Mouse (Mus musculus): ENCODE results near the gene Scn2a. TPM values are rescaled to one million over a fixed set of nuclear protein-coding genes. Genes with fewer than 3 reads are reported as not detected.

Scn2a gene
- total RNA-seq (2021) = 100 to 1,000 TPM; 239 to 265 TPM

DNA sequence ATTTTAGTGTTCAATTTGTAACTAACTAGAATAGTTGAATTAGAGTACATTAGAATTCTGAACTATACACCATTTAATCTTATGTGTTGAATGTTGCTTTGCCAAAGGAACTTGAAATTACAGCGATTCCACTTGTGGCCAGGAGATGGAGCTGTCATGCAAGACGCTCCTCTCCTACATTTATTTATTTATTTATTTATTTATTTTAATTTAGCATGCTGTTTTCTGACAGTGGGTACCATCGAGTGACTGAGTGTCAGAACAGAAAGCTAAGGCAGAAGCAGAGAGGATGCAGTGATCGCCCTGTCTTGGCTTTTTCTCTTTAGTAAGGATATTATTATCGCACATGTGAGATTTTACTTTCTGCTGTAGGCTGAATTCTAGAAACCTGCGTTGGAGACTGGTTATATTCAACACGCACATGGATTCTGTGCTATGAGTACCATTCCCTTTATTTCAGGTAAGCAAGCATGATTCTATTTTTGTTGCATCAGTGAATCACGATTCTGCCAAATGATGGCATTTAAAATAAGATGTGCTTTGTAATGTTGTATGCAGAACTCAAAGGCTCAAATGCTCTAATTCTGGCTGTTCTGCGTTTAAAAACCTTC is at the start of gene Scn2a:
Gene Scn2a, plus strand, starts transcription at position 216 of the 611 bp plus-strand sequence.
- peak; percentile 17 to 44 for DNase-seq (ENCODE audit: extremely low spot score in 1 of 2, low spot score in 1 of 2)

GRCm38 (mm10) chr2:65587679-65588078 is 32.9 kb upstream of the Scn2a start:
- DNase-seq (ENCODE audit: extremely low spot score in 1 of 2, low spot score in 1 of 2) = peak in 1 of 2 experiments; percentile 24

- no peak for DNase-seq (ENCODE audit: extremely low spot score in 1 of 2, low spot score in 1 of 2)
Observed at GRCm38 (mm10) chr2:65607813-65608212, 12.8 kb upstream of the Scn2a start.

- DNase-seq (ENCODE audit: extremely low spot score in 1 of 2, low spot score in 1 of 2) = no peak
Observed at GRCm38 (mm10) chr2:65611887-65612286, 8.7 kb upstream of the Scn2a start.

GRCm38 (mm10) chr2:65619781-65620180 is 790 bp upstream of the Scn2a start:
- peak in 1 of 2 experiments; percentile 29 for DNase-seq (ENCODE audit: extremely low spot score in 1 of 2, low spot score in 1 of 2)

DNA sequence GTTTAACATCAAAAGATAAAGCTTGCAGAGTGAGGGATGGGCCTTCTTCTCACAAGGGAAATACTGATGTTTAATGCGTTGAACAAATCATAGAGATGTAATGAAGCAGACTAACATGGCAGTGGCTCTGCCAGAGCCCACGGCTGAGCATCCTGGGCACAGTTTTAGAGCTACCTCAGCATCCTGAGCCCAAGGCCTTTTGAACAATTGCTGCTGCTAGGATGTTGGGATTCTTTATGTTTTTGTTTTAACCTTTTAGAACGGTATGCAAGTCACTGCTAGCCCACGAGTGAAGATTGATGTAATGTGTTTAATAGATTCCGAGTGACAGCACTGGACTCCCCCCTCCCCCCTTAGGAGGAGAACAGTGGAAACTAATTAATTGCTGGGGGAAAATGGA is 683 bp downstream of the Scn2a start:
- no peak for DNase-seq (ENCODE audit: extremely low spot score in 1 of 2, low spot score in 1 of 2)

DNA sequence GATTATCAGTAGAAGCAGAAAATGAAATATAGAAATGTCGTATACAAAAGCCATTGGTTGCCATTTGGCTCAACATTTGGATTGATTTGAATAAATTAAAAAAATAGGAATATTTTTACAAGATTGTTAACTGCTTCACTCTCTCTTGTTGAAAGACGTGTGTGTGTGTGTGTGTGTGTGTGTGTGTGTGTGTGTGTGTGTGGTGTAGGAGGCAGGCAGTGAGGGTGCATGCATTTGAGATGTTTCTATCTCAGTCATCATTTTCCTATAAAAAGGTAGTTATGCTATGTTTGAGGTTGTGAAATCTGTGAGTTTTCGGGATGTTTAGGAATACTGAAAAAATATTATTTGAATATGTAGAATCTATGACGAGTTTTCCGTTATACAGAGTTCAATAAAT is 1.3 kb downstream of the Scn2a start:
- DNase-seq (ENCODE audit: extremely low spot score in 1 of 2, low spot score in 1 of 2) = no peak

GRCm38 (mm10) chr2:65652636-65653035 is 32.1 kb downstream of the Scn2a start:
- DNase-seq (ENCODE audit: extremely low spot score in 1 of 2, low spot score in 1 of 2) = no peak

DNA sequence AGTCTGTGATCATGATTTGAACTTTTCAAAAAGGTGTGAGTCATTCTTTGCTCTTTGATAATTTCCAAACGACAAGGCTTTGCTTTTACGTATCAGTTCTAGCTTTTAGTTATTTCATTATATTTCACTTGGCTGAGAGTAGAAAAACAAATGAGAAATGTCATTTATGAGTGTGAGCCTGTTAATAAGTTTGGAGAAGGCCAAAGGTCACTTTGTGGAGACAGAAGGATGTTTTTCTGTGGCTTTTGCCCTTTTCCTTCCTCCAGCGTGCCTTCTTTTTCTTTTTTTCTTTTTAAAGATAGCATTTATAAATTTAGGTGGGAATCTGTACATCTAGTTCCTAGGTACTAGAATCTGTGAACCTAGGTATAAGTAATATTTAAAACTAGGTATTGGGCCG is 36.5 kb downstream of the Scn2a start:
- DNase-seq (ENCODE audit: extremely low spot score in 1 of 2, low spot score in 1 of 2) = no peak

- no peak for DNase-seq (ENCODE audit: extremely low spot score in 1 of 2, low spot score in 1 of 2)
Observed at GRCm38 (mm10) chr2:65658430-65658829, 37.9 kb downstream of the Scn2a start.

DNA sequence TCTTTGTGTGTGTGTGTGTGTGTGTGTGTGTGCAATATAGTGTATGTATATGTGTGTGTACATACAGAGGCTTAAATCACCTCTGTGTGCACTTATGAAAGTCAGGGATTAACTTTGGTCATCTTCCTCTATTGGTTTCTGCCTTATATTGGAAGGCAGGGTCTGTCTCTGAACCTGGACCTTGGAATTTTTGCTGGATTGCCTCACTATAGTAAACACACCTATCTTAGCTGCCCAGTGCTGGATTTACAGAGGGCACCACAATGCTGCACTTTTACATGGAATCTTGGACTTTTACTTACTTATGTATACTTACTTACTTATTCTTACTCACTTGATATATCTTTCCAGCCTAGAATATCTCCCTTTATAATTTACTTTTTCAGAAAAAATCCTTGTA is 43.3 kb downstream of the Scn2a start:
- no peak for DNase-seq (ENCODE audit: extremely low spot score in 1 of 2, low spot score in 1 of 2)

DNA sequence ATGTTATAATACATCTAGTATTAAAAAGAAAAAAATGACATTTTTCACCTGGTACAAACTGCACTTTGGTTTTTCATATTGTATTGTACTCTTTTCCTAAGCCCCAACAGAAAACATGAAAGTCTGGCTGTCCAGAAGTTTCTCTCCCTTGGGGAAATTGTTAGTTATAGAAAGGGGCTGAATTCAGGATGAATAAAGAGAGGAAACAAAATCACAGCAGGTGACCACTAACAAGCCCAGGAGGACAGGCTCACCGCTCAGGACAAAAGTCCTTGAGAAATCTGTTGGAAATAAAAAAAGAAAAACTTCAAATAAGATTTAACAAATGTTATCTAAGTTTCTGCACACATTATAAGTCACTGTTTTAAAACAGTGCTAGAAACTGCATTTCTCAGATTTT is 43.9 kb downstream of the Scn2a start:
- no peak for DNase-seq (ENCODE audit: extremely low spot score in 1 of 2, low spot score in 1 of 2)

DNA sequence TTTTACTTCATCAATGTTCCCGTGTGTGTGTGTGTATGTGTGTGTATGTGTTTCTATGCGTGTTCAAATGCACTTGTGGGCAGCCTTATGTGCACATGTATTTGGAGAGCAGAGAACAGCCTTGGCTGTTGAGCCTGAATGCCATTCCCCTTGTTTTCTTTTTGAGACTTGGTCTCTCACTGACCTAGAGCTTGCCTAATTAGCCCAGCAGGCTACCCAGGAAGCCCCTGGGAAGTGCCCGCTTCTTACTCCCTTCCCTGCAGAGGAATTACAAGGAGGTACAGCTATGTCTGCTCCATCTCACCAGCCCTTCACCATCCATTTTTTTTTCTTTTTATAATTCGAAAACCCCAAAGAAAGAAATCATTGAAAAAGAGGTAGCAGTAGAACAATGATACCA is 44.6 kb downstream of the Scn2a start:
- no peak for DNase-seq (ENCODE audit: extremely low spot score in 1 of 2, low spot score in 1 of 2)

DNA sequence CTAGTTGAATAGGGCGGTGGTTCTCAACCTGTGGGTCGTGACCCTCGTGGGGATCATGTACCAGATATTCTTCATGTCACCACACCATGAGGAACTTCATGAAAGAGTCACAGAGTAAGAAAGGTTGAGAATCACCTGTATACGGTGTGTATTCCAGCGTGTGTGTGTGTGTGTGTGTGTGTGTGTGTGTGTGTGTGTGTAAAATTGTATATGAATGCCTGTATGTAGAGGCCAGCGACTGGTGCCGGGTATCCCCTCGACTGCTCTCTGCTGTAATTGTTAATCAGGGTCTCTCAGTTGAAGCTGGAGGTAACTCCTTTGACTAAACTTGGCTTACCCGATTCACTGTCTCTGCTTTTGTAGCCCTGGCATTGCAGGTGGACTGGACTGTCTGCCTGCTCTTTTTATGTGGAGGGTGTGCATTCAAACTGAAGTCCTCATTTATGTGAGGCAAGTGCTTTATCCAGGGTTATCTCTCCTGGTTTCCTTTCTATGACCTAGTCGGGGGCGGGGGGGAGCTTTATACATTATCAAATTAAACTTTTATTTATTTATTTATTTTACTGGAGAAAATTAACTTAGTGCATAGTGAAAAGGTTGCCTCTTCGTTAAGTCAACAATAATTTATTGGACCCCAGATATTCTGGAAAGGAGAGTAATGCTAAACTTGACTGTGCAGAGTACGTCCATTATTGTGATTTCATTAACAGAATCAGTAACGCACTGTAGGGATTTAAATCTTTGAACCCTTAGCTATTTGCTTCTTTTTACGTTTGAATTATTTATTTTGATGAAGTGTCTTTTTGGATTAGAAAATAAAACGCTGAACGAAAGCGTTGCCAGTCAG is 47.2 kb downstream of the Scn2a start:
- no peak for DNase-seq (ENCODE audit: extremely low spot score in 1 of 2, low spot score in 1 of 2)

DNA sequence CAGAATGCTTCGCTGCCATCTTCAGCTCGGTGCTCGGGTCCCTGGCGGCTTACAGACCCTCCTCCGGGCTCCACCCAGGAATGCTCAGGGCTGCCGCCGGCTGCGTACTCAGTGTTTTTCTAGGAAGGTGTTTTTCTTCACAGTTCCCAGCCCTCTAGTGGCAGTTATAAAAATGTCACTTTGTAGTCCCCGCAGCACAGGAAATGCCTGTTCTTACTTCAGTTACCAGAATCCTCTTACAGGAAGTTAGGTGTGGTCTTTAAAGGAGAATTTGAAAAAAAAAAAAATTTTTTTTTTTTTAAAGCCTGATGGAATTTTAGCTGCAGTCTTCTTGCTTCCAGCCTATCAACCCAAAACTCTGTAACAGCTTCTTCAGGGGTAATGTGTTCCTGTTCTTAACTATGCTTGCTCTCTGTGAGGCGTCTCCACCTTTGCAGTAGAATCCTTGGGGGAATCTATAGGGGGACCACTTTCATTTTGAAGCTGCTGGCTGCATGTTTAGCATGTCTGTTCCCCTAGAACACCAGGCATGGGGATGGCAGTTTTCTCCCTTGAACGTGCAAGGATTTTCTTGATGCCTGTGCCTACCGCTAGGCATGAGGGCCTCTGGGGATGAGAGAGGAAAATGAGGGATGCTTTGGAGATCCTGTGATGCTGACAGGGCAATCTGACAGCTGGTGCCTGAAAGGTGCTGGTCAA is 48.0 kb downstream of the Scn2a start:
- peak; percentile 52 to 55 for DNase-seq (ENCODE audit: extremely low spot score in 1 of 2, low spot score in 1 of 2)

- DNase-seq (ENCODE audit: extremely low spot score in 1 of 2, low spot score in 1 of 2) = no peak
Observed at GRCm38 (mm10) chr2:65669561-65669960, 49.0 kb downstream of the Scn2a start.

DNA sequence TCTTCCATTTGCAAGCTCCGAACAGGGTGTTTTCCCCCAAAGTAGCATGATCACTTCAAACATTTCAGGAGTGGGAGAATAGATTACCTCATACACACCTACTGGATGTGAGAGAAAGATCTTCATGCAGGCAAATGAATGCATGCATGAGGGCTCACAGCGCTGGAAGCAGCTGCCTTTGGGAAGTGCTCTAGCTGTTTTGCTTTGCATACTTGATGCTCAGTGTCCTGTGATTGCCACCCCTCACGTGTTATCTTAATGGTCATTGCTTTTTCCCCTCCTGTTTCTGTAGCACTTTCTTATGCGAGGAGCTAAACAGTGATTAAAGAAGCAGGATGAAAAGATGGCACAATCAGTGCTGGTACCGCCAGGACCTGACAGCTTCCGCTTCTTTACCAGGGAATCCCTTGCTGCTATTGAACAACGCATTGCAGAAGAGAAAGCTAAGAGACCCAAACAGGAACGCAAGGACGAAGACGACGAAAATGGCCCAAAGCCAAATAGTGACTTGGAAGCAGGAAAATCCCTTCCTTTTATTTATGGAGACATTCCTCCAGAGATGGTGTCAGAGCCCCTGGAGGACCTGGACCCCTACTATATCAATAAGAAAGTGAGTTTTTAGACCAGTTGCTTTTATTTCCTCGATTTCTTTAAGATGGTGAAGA is 49.7 kb downstream of the Scn2a start:
- no peak for DNase-seq (ENCODE audit: extremely low spot score in 1 of 2, low spot score in 1 of 2)

DNA sequence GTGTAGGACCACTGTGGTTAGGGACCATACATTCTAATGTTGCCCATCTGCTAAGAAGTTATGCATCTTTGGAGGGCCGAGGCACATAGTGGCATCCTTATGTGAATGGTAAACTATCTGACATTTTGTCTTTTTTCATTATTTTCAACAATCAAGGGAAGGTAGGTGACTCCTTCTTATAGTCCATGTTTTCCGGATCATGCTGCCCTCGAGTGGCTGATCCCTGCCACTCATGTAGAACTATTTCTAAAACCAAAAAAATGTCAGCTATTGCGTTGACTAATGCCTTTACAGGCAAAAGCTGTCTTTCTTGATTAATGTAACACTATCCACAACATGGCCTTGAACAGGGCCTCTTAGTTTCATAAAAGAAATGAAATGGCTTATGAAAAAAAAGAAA is 59.0 kb downstream of the Scn2a start:
- DNase-seq (ENCODE audit: extremely low spot score in 1 of 2, low spot score in 1 of 2) = no peak

DNA sequence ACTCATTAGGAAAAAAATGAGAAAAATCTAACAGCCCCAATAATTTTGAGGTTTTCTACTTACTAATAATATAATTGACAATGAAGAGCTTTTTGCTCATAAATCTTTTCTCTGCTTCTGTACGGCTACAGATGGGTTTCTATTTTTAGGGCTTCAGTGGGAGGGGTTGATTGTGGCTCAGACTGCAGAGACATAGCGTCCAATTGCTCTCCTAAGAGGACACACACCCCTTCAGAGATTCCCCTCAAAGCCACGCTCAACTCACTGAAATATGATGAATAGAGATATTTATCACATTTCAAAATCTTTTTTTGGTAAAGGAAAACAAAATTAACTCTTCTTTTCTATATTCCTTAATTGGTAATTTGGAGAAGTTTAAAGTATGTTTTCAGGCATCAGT is 64.6 kb downstream of the Scn2a start:
- no peak for DNase-seq (ENCODE audit: extremely low spot score in 1 of 2, low spot score in 1 of 2)

DNA sequence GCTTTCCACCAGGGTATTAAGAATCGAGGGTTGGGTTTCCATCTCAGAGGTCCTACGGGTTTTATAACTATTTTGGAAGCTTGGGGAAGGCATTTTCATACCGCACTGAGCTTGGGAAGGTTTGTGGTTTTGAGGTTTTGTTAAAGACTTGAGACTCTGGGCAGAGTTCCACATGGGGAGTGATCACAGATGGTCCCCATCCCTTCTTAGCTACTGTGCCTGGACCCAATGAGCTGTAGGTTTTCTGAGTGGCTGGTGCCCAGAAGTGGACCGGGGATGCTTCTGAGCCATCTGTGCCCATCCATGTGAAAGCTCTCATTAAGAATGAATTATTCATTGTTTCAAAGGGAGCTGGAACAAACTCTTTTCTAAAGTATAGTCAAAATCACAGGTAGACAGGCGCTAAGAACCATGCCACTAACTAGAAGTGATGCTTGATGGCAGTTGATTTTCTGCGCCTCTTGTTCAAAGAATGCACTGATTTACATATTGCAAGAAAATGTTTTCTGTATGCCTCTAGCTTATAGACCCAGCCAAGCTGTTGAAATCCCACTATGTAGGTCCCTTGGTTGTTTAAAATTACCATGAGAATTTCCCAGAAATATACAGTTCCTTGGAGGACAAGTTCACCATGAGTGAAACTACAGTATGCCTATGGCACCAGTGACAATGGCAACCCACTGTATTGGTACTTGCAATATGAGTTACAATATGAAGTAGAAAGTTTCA is 70.0 kb downstream of the Scn2a start:
- DNase-seq (ENCODE audit: extremely low spot score in 1 of 2, low spot score in 1 of 2) = no peak
